Mouse (Mus musculus) embryonic facial prominence, embryonic 10.5 days (tissue): Measurements from ENCODE around the gene Zbtb7a. TPM values are rescaled to one million over a fixed set of nuclear protein-coding genes. Genes with fewer than 3 reads are reported as not detected.
"Not testable (repeated sequence)": the region's sequence is repeated elsewhere in the genome, so short reads cannot be mapped to it uniquely, and the experiment has no call there.

Experiments
- DNase-seq: peaks from one replicate; pipeline ENCODE4 v3.0.0-alpha.2; 2017; ENCODE audit warnings: low spot score
- H3K27ac ChIP-seq: fragments of 300-500 bp; sonication (generic); replicated peaks from 2 replicates; pipeline ENCODE4 v1.5.1; 2016; ENCODE audit warnings: mild to moderate bottlenecking
- H3K27me3 ChIP-seq: fragments of 300-500 bp; sonication (generic); replicated peaks from 2 replicates; pipeline ENCODE4 v1.6.1; 2016; ENCODE audit warnings: low read depth, mild to moderate bottlenecking; ENCODE audit not compliant: poor library complexity, severe bottlenecking
- H3K36me3 ChIP-seq: fragments of 300-500 bp; sonication (generic); replicated peaks from 2 replicates; pipeline ENCODE4 v1.6.1; 2016; ENCODE audit warnings: mild to moderate bottlenecking, moderate library complexity
- H3K4me1 ChIP-seq: fragments of 300-500 bp; sonication (generic); 2 replicates; pipeline ENCODE4 v1.6.1; 2016
- H3K4me3 ChIP-seq: fragments of 300-500 bp; sonication (generic); 2 replicates; pipeline ENCODE4 v1.5.1; 2016; ENCODE audit warnings: mild to moderate bottlenecking, moderate library complexity
- H3K9me3 ChIP-seq: fragments of 300-500 bp; sonication (generic); 2 replicates; pipeline ENCODE4 v1.6.1; 2016; ENCODE audit warnings: mild to moderate bottlenecking
- WGBS: fragments of 180-500 bp; shearing (Covaris S2); methylation state at CpG from one replicate; pipeline ENCODE4 v1.1.7; 2016; 5-methylcytosine and 5-hydroxymethylcytosine counted together
- polyA plus RNA-seq: library from polyadenylated mRNA; unstranded; fragments of >200 nt; fragmentation: Nextera tagmentation; extraction: Ambion mirVana; gene quantifications from 2 replicates; pipeline ENCODE4 v1.2.1, GENCODE M21; 2016

Zbtb7a gene
- polyA plus RNA-seq, 1 experiment from 2014 or later: 11.7 TPM

DNA sequence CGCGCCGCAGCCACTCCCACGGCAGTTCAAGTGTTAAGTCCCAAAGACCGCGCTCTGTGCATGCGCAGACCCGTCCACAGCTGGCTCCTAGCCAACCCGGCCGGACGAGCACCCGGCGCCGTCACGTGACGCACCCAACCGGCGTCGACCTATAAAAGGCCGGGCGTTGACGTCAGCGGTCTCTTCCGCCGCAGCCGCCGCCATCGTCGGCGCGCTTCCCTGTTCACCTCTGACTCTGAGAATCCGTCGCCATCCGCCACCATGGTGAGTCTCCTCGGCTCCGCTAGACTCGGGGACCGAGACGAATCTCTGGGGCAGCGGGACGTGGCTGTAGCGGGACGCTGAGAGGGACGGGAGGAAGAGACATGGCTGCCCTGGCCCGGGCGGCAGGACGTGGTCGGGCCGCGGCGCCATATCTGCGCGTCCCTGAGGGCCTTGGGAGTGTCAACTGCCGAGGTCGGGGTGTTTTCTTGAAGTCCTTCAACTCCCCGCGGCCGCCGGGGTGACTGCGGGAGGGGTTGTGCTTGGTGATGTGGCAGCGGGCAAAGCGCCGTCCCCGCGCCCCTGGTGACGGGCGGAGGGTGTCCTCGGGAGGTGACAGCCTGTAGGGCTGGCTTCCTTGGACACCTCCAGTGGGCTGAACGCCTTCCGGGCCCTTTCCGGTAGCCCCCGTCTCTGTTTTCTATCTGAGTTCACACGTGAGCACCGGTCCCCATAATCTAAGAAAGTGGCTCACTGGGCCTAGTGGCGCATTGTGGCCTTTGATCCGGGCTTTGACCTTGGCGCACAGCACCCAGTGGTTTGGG lies 41.6 kb downstream of the Zbtb7a start, which contains the start of gene Eef2:
Gene Eef2, plus strand, starts transcription at position 166 of the 806 bp plus-strand sequence.
- Histone ChIP-seq H3K27me3 (no peaks in the 10 kb centered on the region), H3K4me3 (peak within 1 kb of the TSS; percentile 76), H3K36me3 (peaks cover 47% of the 10 kb centered on the region), H3K4me1 (peaks cover 76% of the 10 kb centered on the region), H3K27ac (peak within 1 kb of the TSS; percentile 98), H3K9me3 (no peaks in the 10 kb centered on the region)
- DNase-seq: peak; percentile 98
- under 1% methylated on average over 77 of the region's 77 CpGs for WGBS

GRCm38 (mm10) chr10:81177491-81177925 lies 42.5 kb downstream of the Zbtb7a start:
- Histone ChIP-seq H3K27ac (peak overlapping the region; percentile 98), H3K9me3 (no peaks in the 10 kb centered on the region), H3K4me3 (peak overlapping the region; percentile 76), H3K27me3 (no peaks in the 10 kb centered on the region), H3K4me1 (peaks cover 80% of the 10 kb centered on the region), H3K36me3 (peaks cover 56% of the 10 kb centered on the region)
- 17% methylated on average over 16 of the region's 16 CpGs for WGBS
- no peak for DNase-seq

- Histone ChIP-seq H3K9me3 (no peaks in the 10 kb centered on the region), H3K27me3 (no peaks in the 10 kb centered on the region), H3K36me3 (peaks cover 57% of the 10 kb centered on the region), H3K4me1 (peaks cover 76% of the 10 kb centered on the region), H3K27ac (peak overlapping the region; percentile 98), H3K4me3 (peak overlapping the region; percentile 76)
- 74% methylated on average over 14 of the region's 14 CpGs for WGBS
- no peak for DNase-seq
Measured at GRCm38 (mm10) chr10:81177958-81178712, 43.1 kb downstream of the Zbtb7a start.

DNA sequence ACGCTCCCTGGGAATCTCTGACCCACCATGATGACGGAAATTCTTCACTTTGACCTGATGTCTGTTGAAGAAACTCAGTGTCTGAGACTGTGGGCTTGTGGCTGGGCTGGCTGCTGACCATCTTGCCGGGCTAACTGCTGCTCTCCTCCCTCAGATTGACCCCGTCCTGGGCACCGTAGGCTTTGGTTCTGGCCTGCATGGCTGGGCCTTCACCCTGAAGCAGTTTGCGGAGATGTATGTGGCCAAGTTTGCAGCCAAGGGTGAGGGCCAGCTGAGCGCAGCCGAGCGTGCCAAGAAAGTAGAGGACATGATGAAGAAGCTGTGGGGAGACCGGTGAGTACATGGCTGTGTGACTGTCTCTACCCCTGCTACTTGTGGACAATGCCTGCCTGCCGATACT lies 43.9 kb downstream of the Zbtb7a start:
- H3K27me3 ChIP-seq: no peaks in the 10 kb centered on the region
- no peak overlapping the region for H3K27ac ChIP-seq
- peaks cover 74% of the 10 kb centered on the region for H3K4me1 ChIP-seq
- H3K9me3 ChIP-seq: no peaks in the 10 kb centered on the region
- 91% methylated on average over 11 of the region's 11 CpGs for WGBS
- H3K36me3 ChIP-seq: peaks cover 58% of the 10 kb centered on the region
- no peak for DNase-seq
- peak overlapping the region; percentile 76; the same call in 1 of the 2 replicates for H3K4me3 ChIP-seq

DNA sequence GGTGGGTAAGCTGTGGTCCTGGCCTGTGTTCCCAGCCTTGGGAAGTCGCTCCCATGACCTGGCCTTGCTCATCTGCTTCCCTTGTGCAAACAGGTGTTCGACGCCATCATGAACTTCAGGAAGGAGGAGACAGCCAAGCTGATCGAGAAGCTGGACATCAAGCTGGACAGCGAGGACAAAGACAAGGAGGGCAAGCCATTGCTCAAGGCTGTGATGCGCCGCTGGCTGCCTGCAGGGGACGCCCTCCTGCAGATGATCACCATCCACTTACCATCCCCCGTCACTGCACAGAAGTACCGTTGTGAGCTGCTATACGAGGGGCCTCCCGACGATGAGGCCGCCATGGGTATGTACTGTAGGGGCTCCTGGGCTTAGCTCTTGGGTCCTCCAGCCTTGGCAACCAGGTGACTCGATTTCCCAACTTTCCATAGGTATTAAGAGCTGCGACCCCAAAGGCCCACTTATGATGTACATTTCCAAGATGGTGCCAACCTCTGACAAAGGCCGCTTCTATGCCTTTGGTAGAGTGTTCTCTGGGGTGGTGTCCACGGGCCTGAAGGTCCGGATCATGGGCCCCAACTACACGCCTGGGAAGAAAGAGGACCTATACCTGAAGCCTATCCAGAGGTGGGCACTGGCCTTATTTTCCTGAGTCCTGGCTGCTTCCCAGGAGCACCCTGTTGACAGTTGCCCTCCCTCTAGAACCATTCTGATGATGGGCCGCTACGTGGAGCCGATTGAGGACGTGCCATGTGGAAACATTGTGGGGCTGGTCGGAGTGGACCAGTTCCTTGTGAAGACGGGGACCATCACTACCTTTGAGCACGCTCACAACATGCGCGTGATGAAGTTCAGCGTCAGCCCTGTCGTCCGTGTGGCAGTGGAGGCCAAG lies 44.7 kb downstream of the Zbtb7a start:
- Histone ChIP-seq H3K9me3 (no peaks in the 10 kb centered on the region), H3K27ac (no peak overlapping the region), H3K27me3 (no peaks in the 10 kb centered on the region), H3K36me3 (peaks cover 66% of the 10 kb centered on the region), H3K4me1 (peaks cover 74% of the 10 kb centered on the region), H3K4me3 (peak overlapping the region; percentile 76; the same call in 1 of the 2 replicates)
- no peak for DNase-seq
- WGBS: 93% methylated on average over 32 of the region's 32 CpGs

GRCm38 (mm10) chr10:81180946-81181345 lies 45.9 kb downstream of the Zbtb7a start:
- Histone ChIP-seq H3K4me1 (peaks cover 67% of the 10 kb centered on the region), H3K27me3 (no peaks in the 10 kb centered on the region), H3K4me3 (0 out of 2 replicates have a peak overlapping the region, but pooled peaks have one; percentile 76), H3K27ac (no peak overlapping the region), H3K36me3 (peaks cover 77% of the 10 kb centered on the region), H3K9me3 (no peaks in the 10 kb centered on the region)
- WGBS: 93% methylated on average over 13 of the region's 13 CpGs
- no peak for DNase-seq

DNA sequence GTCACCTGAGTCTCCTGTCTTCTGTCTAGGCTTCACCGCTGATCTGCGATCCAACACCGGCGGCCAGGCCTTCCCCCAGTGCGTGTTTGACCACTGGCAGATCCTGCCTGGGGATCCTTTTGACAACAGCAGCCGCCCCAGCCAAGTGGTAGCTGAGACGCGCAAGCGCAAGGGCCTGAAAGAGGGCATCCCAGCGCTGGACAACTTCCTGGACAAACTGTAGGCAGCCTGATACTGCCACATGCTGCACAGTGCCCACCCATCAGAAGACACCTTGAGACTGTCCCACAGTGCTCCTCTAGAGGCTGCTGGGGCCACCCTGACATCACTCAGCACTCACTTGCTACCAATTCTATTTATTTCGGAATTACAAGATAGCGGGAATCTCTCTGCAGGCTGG lies 46.8 kb downstream of the Zbtb7a start:
- peaks cover 66% of the 10 kb centered on the region for H3K4me1 ChIP-seq
- H3K9me3 ChIP-seq, H3K27me3 ChIP-seq, H3K27ac ChIP-seq: not testable (repeated sequence)
- DNase-seq: peak; percentile 16
- H3K4me3 ChIP-seq: peak overlapping the region; percentile 84
- peaks cover 83% of the 10 kb centered on the region for H3K36me3 ChIP-seq
- 80% methylated on average over 12 of the region's 12 CpGs for WGBS

DNA sequence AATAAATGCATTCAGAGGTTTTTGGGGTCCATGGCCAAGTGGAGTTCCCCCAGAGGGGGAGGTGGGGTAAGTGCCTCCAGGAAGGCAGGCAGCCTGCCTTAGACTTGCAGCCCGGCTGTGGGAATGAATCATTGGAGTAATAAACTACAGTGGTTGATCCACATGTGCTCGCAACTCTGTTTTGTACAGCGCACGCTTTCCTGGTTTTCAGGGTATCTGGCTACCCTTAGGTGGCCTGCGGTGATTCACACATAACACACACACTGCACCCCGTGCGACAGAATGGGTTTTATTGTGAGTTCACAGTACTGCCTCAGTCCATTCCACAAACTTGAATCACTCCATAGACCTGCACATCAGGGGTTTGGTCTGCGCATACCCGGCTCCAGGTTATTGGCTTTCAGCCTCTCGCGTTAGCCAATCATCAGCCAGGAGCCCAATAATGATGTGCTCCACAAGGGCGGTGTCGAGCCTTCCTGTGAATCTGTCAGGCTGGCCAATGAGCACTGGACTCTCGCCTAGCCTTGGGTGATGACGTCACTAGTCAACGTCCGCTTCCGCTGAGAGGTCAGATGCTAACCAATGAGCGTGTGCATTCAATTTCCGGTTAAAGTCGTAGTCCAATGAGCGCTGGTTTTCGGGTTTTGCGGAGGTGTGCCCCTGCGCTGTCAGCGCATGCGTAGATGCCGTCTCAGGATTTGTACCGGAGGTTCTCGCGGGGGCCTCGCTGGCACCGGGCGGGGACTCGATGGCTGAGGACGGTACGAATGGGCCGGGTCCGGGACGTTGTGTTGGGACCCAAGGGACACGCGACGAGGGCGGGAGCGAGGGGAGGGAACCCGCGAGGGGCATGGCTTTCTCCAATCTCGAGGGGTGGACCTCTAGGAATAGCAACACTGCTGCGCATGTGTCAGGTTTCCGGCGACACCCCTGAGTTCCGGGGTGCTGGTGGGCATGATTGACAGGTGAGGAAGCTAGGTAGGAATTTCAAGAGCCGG lies 47.6 kb downstream of the Zbtb7a start, which contains the start of gene Dapk3:
Gene Dapk3, plus strand, starts transcription at position 670 of the 998 bp plus-strand sequence.
- peak; percentile 98 for DNase-seq
- Histone ChIP-seq H3K27ac (peak within 1 kb of the TSS; percentile 86), H3K4me3 (peak within 1 kb of the TSS; percentile 84), H3K36me3 (peaks cover 83% of the 10 kb centered on the region), H3K27me3 (no peaks in the 10 kb centered on the region), H3K4me1 (peaks cover 63% of the 10 kb centered on the region), H3K9me3 (no peaks in the 10 kb centered on the region)
- WGBS: 5% methylated on average over 53 of the region's 53 CpGs

DNA sequence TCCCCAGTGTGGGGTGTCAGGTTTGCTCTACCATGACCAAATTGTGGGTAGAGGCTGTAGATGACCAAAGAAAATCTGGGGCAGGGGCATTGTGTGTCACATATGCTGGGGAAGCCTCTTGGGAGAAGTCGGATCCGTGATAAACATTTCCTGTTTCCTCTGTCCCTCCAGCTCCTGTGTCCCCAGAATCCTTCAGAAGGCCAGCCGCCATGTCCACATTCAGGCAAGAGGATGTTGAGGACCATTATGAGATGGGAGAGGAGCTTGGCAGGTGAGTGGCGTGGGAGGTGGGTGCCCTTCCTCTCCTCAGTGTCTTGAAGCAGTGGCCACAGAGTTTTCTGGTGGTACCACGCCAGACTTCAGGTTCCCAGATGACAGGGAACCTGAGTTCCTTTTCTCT lies 48.8 kb downstream of the Zbtb7a start, which contains the start of gene 4930442H23Rik:
Gene 4930442H23Rik, minus strand, starts transcription at position 45 of the 400 bp plus-strand sequence.
- peak within 1 kb of the TSS; percentile 84 for H3K4me3 ChIP-seq
- H3K36me3 ChIP-seq: peaks cover 81% of the 10 kb centered on the region
- no peak for DNase-seq
- 88% methylated on average over 5 of the region's 5 CpGs for WGBS
- no peaks in the 10 kb centered on the region for H3K9me3 ChIP-seq
- H3K27ac ChIP-seq: peak within 1 kb of the TSS; percentile 86
- H3K27me3 ChIP-seq: no peaks in the 10 kb centered on the region
- H3K4me1 ChIP-seq: peaks cover 51% of the 10 kb centered on the region

DNA sequence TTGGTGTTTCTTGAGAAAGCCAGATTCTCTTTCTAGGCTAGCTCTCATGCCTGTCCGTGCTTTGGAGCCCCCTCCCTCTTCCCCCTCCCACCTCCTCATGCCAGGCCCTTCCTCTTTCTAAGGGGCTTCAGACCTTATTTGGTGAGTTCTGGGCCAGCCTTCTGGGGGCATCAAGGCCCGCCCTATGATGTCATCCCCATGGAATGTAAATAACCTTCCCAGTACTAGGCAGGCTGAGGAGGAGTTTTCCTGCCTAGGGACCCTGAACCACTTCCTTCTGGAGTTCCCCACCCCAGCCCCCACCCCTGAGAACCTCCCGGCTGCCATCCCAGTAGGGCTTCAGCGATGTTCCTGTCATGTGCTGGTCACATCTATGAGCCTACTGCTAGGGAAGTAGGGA lies 49.7 kb downstream of the Zbtb7a start:
- WGBS: 47% methylated on average over 4 of the region's 4 CpGs
- peak overlapping the region; percentile 84 for H3K4me3 ChIP-seq
- H3K27me3 ChIP-seq: no peaks in the 10 kb centered on the region
- peak overlapping the region; percentile 66 for H3K27ac ChIP-seq
- peaks cover 77% of the 10 kb centered on the region for H3K36me3 ChIP-seq
- H3K4me1 ChIP-seq: peaks cover 41% of the 10 kb centered on the region
- DNase-seq: peak; percentile 55
- no peaks in the 10 kb centered on the region for H3K9me3 ChIP-seq

DNA sequence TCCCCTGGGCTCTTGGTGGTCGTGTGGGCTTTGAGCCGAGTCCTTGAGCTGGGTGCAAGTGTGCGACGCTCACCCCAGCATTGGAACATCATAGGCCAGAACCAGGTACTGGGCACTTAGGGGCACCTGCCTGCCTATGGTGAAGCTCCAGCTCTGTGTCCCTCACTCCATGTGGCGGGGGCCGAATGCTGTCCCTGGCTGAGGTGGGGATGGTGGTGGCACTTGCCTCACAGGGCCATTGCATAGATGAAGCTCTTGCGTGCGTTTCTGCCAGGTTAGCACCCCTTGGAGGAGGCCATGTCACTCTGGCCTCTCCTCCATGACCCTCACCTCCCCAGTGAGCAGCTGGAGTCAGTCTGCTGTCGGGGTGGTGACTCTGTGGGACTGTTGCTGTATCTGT lies 52.1 kb downstream of the Zbtb7a start:
- Histone ChIP-seq H3K9me3 (no peaks in the 10 kb centered on the region), H3K36me3 (peaks cover 72% of the 10 kb centered on the region), H3K4me1 (peaks cover 35% of the 10 kb centered on the region), H3K27ac (no peak overlapping the region), H3K4me3 (no peak overlapping the region), H3K27me3 (no peaks in the 10 kb centered on the region)
- no peak for DNase-seq
- WGBS: 92% methylated on average over 9 of the region's 9 CpGs
